Mouse (Mus musculus) cerebellum, adult 11-12 months (tissue): ENCODE data around the gene Necab3.

Source experiments
- DNase-seq: peaks from one replicate; pipeline ENCODE4 v3.0.0; 2022

Gene Necab3

DNA sequence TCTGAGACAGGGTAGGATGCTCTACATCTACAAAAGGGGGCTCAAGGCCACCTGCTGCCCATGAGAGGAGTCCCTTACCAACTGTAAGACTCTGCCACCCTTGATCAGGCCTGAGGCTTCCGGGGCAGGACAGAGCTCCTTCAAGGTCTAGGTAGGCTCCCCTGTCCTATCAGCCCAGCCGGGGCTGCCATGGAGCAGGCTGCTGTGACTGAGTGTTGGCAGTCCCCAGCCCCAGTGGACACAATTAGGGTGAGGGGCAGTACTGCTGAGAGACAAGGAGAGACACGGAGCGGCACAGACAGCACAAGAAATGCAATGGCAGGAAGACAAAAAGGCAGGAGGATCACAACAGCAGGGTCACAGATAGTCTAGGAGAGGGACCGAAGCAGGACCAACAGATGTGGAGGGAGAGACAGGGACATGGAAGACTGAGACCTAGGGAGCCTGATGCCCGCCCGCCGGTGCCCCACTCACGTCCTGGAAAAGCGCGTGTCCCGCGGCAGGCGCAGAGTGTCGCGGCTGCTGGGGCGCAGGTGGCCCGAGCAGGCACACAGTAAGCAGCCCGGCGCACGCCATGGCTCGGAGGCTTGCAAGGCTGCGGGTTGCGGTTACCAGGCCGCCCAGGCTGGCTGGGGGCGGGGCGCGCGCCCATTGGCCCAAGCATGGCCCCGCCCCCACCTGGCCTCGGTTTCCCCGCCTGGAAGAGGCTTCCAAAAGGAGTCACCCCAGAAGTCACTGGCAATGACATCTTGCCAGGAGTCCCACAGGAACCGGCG lies at the start of gene Necab3:
Gene Necab3 (minus strand): TSS at position 627 of the 776 bp plus-strand sequence.
- peak; percentile 64 for DNase-seq

- no peak for DNase-seq
Observed at GRCm38 (mm10) chr2:154606965-154607364, 48.3 kb upstream of the Necab3 start.

- no peak for DNase-seq
Observed at GRCm38 (mm10) chr2:154604156-154604555, 45.5 kb upstream of the Necab3 start.

DNA sequence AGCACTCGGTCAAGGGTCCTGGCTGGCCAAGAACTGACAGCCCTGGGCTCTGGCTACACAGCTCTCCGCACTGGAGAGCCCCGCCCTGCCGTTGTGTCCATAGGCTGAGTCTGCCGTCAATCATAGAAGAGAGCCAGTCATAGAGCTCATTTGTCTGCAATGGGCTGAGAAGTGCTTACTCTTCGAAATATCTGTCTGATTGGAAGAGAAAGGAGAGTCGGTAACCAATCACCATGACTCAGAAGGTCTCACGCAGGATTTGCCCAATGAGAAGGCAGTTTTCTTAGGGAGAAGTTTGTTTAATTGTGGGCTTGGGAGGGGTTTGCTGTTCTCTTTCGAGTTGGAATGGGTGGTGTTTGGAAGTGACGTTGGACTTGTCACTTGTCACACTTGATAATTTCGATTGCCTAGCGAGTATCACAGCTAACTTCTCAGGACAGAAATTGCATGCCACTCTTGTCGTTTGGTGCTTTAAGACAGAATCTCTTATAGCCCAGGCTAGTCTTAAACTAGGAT lies 45.0 kb upstream of the Necab3 start, which contains the start of gene Pxmp4:
Gene Pxmp4 (minus strand): TSS at position 71 of the 516 bp plus-strand sequence.
- peak; percentile 98 for DNase-seq

- no peak for DNase-seq
Observed at GRCm38 (mm10) chr2:154603007-154603637, 44.4 kb upstream of the Necab3 start.

DNA sequence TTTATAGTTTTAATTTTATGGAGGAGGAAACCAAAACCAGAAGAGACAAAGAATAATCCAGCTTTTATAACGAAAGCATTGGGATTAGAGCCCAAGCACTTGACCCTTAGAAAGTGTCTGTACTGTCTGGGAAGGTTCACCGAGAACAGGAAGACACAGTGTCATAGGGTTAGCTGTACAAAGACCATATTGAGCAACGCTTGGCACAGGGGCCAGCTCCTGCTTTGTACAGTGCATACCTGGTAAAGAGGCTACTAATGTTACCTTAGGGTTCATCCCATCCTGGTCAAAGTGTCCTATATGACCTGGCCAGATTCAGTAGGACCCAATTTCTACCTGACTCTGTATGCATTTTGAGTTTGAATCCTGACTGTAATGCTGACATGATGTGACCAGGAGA lies 42.6 kb upstream of the Necab3 start:
- DNase-seq = no peak

GRCm38 (mm10) chr2:154600586-154600985 lies 41.9 kb upstream of the Necab3 start:
- no peak for DNase-seq

GRCm38 (mm10) chr2:154597399-154597798 lies 38.7 kb upstream of the Necab3 start:
- no peak for DNase-seq

GRCm38 (mm10) chr2:154595775-154596174 lies 37.1 kb upstream of the Necab3 start:
- no peak for DNase-seq

GRCm38 (mm10) chr2:154593025-154593424 lies 34.3 kb upstream of the Necab3 start:
- DNase-seq = no peak

- DNase-seq = no peak
Observed at GRCm38 (mm10) chr2:154591239-154591638, 32.5 kb upstream of the Necab3 start.

- DNase-seq = no peak
Observed at GRCm38 (mm10) chr2:154589051-154589450, 30.4 kb upstream of the Necab3 start.

DNA sequence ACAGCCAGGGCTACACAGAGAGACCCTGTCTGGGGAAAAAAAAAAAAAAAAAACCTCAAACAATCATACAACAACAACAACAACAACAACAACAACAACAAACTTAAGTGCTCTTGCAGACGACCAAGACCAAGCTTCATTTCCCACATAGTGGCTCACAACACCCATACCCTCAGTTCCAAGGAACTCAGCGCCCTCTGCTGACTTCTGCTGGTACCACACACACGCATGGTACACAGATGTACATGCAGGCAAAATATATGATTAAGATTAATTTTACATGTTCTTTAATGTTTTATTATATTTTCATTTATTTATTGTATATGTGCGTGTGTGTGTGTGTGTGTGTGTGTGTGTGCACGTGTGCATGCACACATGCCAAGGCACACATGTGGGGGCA lies 27.7 kb upstream of the Necab3 start:
- no peak for DNase-seq

DNA sequence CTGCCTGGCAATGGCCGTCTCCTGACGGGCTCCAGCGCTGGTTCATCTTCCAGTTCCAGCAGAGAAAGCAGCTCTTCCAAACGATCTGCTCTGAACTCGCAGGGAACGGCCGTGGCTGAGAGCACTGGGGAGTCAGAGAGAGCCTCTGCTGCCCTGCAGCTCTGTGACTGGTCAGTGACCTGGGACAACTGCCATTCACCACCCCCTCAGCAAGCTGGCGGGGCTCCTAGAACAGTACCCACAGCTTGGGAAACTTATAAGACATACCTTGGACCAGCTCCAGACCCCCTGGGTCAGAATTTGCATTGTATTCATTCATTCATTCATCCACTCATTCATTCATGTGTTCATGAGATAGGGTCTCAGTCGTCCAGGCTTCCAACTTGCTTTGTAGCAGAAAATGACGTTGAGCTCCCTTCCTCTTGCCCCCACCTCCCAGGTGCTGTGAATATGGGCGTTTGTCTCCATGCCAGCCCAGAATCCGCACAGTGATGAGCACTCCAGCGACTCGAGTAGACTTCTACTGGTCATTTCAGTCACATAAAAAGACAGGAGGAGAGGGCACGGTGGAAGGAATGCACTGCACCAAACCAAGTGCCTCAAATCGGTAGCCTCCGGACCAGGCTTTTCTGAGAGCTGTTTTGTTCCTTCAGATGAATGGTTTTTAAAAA lies 26.4 kb upstream of the Necab3 start:
- peak; percentile 40 for DNase-seq

DNA sequence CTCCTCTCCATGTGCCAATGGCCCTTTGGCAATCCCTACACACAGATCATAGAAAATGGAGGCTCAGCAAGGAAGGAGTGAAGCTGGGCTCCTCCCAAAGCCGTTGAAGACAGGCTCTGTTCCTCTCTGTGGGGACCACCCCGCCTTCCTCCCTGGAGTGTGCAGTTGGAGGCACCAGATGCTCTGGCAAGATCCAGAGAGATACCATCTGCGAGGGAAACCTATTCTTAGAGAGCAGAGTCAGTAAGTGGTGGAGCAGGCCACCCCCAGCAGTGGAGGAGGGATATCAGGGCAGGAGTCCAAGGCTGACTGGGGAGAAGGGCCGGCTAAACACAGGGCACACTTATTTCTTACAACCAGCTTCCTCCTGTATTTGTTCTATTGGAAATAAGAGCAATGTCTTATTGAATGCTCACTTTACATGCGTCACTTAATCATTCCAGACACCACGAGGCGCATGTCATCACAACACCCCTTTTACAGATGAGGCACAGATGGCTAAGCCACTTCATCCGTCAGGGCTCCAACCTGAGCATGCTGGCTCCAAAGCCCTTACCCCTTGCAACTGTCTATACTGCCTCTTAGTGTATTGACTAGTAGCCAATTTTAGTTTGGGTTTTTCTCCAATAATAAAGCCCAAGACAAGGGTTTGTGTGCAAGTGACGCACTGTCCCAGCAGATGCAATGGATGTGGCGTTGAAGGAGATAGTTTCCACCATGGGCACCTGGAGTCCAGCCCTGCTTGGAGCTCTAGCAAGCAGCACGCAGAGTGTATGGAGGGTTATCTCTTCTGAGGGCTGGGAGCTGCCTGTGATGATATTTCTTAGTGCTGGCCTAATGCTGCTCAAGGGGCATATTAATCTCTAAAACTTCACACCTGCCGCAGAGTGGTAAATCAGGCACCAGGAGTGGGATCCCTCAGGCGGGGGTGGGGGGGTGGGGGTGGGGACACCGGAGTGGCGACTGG lies 25.5 kb upstream of the Necab3 start:
- peak; percentile 86 for DNase-seq

DNA sequence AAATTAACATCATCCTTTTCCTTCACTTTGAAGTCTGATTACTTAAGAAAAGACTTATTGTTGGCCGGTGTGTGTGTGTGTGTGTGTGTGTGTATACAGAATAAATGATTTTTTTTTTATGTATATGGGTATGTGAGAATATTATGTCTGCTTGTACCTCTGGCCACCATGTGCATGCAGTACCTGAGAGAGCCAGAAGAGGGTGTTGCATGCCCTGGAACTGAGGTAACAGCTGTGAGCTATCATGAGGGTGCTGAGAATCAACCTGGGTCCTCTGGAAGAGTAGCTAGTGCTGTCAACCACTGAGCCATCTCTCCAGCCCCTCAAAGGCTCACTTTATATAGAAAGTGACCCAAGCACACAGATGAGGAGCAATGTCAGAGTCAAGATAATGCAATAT lies 22.7 kb upstream of the Necab3 start:
- no peak for DNase-seq

DNA sequence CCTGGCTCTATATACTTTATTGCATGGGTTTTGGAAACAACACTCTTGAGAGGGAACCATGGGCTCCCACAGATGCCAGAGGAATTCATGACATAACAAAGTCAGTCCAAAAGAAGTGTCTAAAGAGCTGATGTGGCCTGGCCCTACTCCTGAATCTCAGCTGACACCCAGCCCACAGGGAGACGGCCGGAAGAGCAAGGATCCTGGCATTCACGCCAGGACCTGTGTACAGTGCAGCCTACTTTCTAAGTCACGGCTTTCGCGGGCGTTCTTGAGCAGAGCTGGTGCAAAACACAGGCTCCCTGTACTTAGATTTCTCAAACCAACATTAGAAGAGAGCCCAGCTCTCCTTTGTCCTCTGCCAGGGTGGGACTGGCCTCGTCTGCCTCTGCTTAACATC lies 21.9 kb upstream of the Necab3 start:
- no peak for DNase-seq

DNA sequence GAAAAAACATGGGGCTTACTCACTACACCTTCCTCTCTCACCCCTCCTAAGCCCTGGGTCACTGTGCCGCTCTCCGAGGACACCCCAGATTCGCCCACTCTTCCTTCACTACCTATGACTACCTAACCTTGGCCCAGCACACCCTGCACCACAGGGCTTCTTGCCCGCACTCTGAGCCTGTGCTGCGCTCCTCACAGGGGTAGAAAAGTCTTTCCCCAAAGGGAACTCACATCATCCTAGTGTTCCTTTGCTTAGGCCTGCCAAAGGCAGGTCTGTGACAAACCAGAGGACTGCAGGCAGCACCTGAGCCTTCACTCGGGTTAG lies 19.0 kb upstream of the Necab3 start:
- no peak for DNase-seq

DNA sequence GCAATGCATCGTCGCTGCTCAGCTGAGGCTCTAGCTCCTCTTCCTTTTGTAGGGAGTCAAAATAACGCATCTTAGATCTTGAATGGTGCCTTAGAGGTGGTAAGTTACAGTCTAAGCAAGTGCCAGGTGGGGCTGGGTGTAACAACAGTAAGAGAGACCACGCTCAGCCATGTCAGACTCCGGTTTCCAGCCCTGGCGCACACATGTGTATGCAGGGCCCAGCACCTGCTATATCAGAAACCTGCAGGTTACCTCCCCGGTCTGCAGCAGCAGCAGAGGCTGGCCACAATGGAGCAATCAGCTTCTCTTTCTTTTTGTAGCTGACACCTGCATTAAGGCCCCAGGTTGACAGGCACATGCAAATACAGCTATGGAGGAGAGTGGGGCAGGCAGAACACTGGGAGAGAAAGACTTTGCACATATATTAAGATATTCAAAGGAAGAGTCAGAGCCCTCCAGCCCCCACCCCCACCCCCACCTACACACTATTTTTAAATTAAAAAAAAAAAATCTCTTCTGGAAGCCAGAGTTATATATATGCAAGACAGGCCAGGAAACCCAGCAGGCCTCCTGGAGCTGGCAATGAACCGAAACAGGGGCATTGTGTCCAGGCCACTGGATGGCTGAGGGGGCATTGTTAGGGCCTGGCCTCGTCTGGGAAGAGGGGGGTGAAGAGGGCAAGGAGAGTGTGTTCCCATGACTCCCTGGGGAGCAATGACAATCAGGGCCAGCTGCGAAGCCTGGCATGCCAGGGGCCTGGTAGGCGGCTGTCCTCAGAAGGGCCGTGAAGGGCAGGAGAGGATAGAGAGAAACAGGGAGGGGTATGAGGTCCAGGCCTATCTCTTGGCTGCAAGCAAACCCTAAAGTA lies 18.4 kb upstream of the Necab3 start:
- DNase-seq = no peak

DNA sequence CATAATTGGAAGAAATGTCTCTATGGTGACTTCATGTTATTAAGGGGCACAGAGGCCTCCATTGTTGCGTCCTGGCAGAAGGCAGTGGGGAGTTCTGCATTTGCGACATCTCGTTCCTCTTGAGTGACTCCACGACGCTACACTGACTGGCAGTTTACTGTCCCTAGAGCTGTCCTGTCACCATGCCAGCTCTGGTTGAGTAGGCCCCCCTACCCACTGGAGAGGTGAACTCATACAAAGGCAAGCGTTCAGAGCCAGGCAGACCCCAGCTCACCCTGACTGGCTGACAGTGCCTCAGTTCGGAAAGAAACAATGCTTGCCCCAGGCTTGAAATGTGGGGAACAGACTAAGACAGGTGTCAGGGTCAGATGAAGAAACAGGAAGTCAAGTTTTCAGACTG lies 15.6 kb upstream of the Necab3 start:
- no peak for DNase-seq

GRCm38 (mm10) chr2:154572996-154573395 lies 14.3 kb upstream of the Necab3 start:
- DNase-seq = no peak

DNA sequence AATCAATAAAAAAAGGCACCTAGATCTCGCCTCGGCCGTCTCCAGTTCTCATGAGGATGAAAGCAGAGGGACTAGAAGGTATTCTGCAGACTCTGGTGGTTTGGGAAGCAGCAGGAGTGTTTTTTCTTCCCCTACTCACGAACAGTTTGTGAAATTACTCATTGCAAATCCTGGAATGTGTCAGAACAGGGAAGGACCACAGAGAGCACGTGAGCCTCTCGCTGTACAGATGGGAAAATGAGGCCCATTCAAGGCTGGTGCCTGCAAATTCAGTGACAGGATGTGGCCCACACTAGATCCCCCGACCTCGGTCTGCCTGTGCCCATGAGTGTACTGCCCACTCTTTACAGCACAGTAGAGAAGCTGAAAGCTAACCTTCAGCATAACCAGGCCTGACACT lies 13.3 kb upstream of the Necab3 start:
- no peak for DNase-seq
